Mouse (Mus musculus) liver, adult 2 months (tissue): Measurements from ENCODE around the gene Cyp2d22. TPM values are rescaled to one million over a fixed set of nuclear protein-coding genes. Genes with fewer than 3 reads are reported as not detected.

Experiments used
- DNase-seq: peaks from one replicate; pipeline ENCODE4 v3.0.0-alpha.2; 2011; ENCODE audit warnings: low read depth, low spot score; ENCODE audit errors: extremely low read depth
- H3K27ac ChIP-seq: fragments of 200-500 bp; replicated peaks from 2 replicates; pipeline ENCODE4 v1.5.1; 2012; ENCODE audit warnings: low read depth, mild to moderate bottlenecking, control low read depth, inconsistent platforms, low read length; ENCODE audit not compliant: insufficient read depth
- H3K27me3 ChIP-seq: fragments of 200-500 bp; 2 replicates; pipeline ENCODE4 v1.6.1; 2012; ENCODE audit warnings: mild to moderate bottlenecking, moderate library complexity, low read length, inconsistent platforms; ENCODE audit not compliant: control insufficient read depth, insufficient read depth
- H3K36me3 ChIP-seq: fragments of 200-500 bp; 2 replicates; pipeline ENCODE4 v1.6.1; 2012; ENCODE audit warnings: low read length, inconsistent platforms; ENCODE audit not compliant: control insufficient read depth, insufficient read depth
- H3K4me1 ChIP-seq: fragments of 200-500 bp; 2 replicates; pipeline ENCODE4 v1.6.1; 2011; ENCODE audit warnings: low read length; ENCODE audit not compliant: control insufficient read depth, insufficient read depth
- H3K4me3 ChIP-seq: fragments of 200-500 bp; 2 replicates; pipeline ENCODE4 v1.5.1; 2011; ENCODE audit warnings: low read depth, mild to moderate bottlenecking, control low read depth, low read length, moderate library complexity; ENCODE audit not compliant: insufficient read depth
- H3K79me2 ChIP-seq: fragments of 200-500 bp; 2 replicates; pipeline ENCODE4 v1.6.1; 2012; ENCODE audit warnings: inconsistent platforms, mild to moderate bottlenecking, low read length, moderate library complexity; ENCODE audit not compliant: control insufficient read depth, insufficient read depth
- H3K9ac ChIP-seq: fragments of 200-500 bp; 2 replicates; pipeline ENCODE4 v1.6.1; 2012; ENCODE audit warnings: low read depth, mild to moderate bottlenecking, control low read depth, inconsistent platforms, low read length
- CTCF ChIP-seq: fragments of 200-500 bp; IDR thresholded peaks from 2 replicates; pipeline ENCODE4 v1.5.1; 2011; ENCODE audit warnings: low read depth, low read length, control low read depth
- POLR2A ChIP-seq: fragments of 200-500 bp; IDR thresholded peaks from 2 replicates; pipeline ENCODE4 v1.6.1; 2011; ENCODE audit warnings: low read length, control low read depth; ENCODE audit not compliant: insufficient read depth; ENCODE audit errors: extremely low read depth
- WGBS: fragments of 180-500 bp; shearing (Covaris S2); methylation state at CpG from one replicate; pipeline ENCODE4 v1.1.7; 2018; 5-methylcytosine and 5-hydroxymethylcytosine counted together
- polyA plus RNA-seq: library from polyadenylated mRNA; depleted of rRNA; stranded (reverse); fragments of >200 nt; gene quantifications from 2 replicates; pipeline ENCODE4 v1.2.3, GENCODE M21; 2012
- total RNA-seq: library from RNA; depleted of rRNA; stranded (reverse); fragments of >200 nt; gene quantifications from 2 replicates; pipeline ENCODE4 v1.2.3, GENCODE M21; 2014

The Cyp2d22 gene
- total and polyA plus RNA-seq, 2 experiments, result 83.3 to 337 TPM

GRCm38 (mm10) chr15:82342543-82342935, 37.5 kb downstream of the Cyp2d22 start:
- Histone ChIP-seq H3K79me2 (peaks cover 3% of the 10 kb centered on the region; the same call in 1 of the 2 replicates), H3K4me3 (no peak overlapping the region), H3K36me3 (no peaks in the 10 kb centered on the region), H3K4me1 (peaks cover 12% of the 10 kb centered on the region), H3K27ac (no peak overlapping the region), H3K9ac (no peak overlapping the region), H3K27me3 (no peaks in the 10 kb centered on the region)
- 82% methylated on average over 5 of the region's 5 CpGs for WGBS
- no peak for DNase-seq
- TF ChIP-seq POLR2A (no peak), CTCF (no peak)

DNA sequence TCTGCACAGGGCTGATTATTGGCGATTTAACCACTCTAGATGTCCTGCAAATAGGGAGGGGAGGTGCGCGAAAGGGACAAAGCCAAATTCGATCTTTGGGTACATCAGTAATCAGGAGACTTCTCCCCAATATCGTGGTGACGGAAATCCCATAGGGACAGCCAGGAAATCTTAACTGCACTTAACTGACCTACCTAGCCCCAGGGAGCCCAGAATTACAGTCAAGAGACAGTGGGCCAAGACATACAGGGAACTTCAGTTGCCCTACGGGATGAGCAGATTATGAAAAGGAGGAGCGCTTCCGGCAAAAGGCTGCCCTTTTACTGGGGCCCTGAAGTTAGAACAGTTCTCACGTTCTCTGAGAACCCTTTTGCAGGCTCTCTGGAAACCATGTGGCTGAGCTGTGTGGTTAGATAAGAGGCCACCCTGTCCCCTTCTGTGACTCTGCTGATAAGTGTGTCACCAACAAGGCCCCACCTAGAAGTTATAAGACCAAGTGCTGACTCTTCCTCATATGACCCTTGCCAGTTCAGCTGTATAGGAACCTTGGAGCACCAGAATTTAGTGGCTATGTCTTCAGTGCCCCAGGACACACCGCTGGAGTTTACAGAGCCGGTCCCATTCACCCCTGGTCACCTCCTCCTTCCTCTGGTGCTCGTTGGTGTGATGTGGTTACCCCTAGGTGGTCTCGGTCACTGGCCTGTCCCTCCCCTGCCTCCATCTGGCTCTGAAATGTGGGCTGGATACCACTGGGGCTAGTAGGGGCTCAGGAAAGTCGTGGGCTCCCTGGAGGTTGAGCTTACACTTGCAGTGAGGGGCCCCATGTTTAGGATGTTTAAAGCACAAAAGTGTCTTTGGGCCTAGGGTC, 38.2 kb downstream of the Cyp2d22 start:
- no peak overlapping the region for H3K9ac ChIP-seq
- no peak for DNase-seq
- WGBS, result 66% methylated on average over 15 of the region's 15 CpGs
- H3K4me3 ChIP-seq, result no peak overlapping the region
- H3K4me1 ChIP-seq, result peaks cover 6% of the 10 kb centered on the region
- H3K27me3 ChIP-seq, result no peaks in the 10 kb centered on the region
- no peak for TF ChIP-seq POLR2A
- TF ChIP-seq CTCF, result no peak
- H3K79me2 ChIP-seq, result no peaks in the 10 kb centered on the region
- no peaks in the 10 kb centered on the region for H3K36me3 ChIP-seq
- no peak overlapping the region for H3K27ac ChIP-seq

GRCm38 (mm10) chr15:82341036-82341501, 39.0 kb downstream of the Cyp2d22 start:
- Histone ChIP-seq H3K79me2 (no peaks in the 10 kb centered on the region), H3K4me1 (peaks cover 4% of the 10 kb centered on the region; the same call in 1 of the 2 replicates), H3K9ac (peak overlapping the region; percentile 63), H3K4me3 (peak overlapping the region; percentile 51), H3K36me3 (no peaks in the 10 kb centered on the region), H3K27me3 (no peaks in the 10 kb centered on the region), H3K27ac (no peak overlapping the region)
- DNase-seq, result no peak
- TF ChIP-seq CTCF, result no peak
- TF ChIP-seq POLR2A, result no peak
- WGBS, result 11% methylated on average over 40 of the region's 40 CpGs

DNA sequence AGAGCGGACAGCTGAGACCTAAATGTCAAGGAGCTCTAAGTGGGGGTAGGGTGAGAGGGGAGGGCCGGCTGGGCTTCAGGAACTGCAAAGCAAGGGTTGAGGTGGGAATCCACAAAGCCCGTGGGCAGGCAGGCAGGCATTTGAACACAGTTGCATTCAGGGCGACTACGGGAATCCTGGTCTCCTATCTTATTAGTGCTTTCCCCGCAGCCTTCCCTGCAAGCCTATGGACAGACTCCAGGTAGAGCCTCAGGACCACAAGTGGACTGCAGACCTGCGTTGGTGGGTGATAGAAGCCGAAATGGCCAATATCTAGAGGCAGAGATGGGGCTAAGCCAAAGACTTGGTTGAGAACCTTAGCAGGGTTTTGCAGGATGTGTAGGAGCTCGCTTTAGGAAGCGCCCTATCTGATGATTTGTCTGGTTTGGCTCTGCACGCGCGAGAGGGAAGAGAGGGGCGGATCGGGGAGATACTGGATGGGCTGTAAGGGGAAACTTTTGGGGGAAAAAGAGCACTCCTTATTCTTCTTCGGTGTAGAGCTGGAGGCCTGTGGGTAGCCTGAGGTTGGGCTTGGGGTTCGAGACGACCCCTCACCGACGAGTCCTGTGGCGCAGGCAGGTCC, 39.5 kb downstream of the Cyp2d22 start:
- no peak overlapping the region for H3K27ac ChIP-seq
- no peaks in the 10 kb centered on the region for H3K36me3 ChIP-seq
- H3K9ac ChIP-seq, result peak overlapping the region; percentile 63
- no peak for DNase-seq
- no peaks in the 10 kb centered on the region for H3K79me2 ChIP-seq
- peak overlapping the region; percentile 51; the same call in 1 of the 2 replicates for H3K4me3 ChIP-seq
- no peaks in the 10 kb centered on the region for H3K27me3 ChIP-seq
- TF ChIP-seq POLR2A (no peak), CTCF (no peak)
- H3K4me1 ChIP-seq, result peaks cover 4% of the 10 kb centered on the region; the same call in 1 of the 2 replicates
- 55% methylated on average over 21 of the region's 21 CpGs for WGBS

DNA sequence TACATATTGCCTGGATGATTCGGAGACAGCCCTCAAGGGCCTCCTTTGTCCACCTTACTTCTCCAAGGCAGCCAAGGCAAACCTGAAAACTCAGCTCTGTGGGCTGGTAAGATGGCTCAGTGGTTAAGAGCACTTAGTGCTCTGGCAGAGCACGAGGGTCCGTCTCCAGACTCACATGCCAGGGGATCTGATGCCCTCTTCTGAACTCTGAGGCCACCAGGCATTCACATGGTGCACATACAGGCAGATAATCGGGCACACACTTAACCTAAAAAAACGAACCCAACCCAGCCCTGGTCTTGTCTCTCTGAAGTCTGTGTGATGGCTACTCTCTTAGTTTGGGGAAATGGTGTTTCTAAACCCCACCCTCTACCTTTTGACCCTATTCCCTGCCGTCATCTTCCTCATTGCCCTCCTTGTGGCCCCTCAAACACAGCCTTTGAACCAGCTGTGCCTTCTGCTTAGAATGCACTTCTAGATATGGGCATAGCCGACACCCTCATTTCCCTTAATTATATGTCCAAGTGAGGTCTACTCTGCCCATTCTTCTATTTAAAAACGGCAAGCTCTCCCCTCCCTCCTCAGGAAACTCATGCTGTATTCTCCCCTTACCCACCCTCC, 40.3 kb downstream of the Cyp2d22 start:
- WGBS, result 77% methylated on average over 8 of the region's 8 CpGs
- no peak for TF ChIP-seq CTCF
- no peak for TF ChIP-seq POLR2A
- Histone ChIP-seq H3K27me3 (no peaks in the 10 kb centered on the region), H3K9ac (no peak overlapping the region), H3K4me3 (no peak overlapping the region), H3K4me1 (peaks cover 4% of the 10 kb centered on the region; the same call in 1 of the 2 replicates), H3K27ac (no peak overlapping the region), H3K79me2 (no peaks in the 10 kb centered on the region), H3K36me3 (no peaks in the 10 kb centered on the region)
- DNase-seq, result no peak
